Mouse (Mus musculus): ENCODE results near the gene Zfp830. TPM values are rescaled to one million over a fixed set of nuclear protein-coding genes. Genes with fewer than 3 reads are reported as not detected.

The Zfp830 gene
- total RNA-seq, 2 experiments from 2014 or later = 15.3 to 18.0 TPM

Other genes starting within 250 kb of the Zfp830 start
- under 1 TPM; 0.21 to 0.26 TPM for gene Cct6b, start within 50 bp of the Zfp830 start, total RNA-seq (2021)
- gene Lig3, start 16.8 kb downstream of the Zfp830 start, total RNA-seq (2021) = 10 to 100 TPM; 21.0 to 21.1 TPM
- 10 to 100 TPM; 11.1 to 11.2 TPM for gene Rffl, start 106.9 kb downstream of the Zfp830 start, total RNA-seq (2021)
- 10 to 100 TPM; 17.5 to 21.0 TPM for gene Rad51d, start 126.3 kb downstream of the Zfp830 start, total RNA-seq (2021)
- not detected for gene Fndc8, start 127.8 kb downstream of the Zfp830 start, total RNA-seq (2021)
- 10 to 100 TPM; 37.2 to 41.6 TPM for gene Nle1, start 144.1 kb downstream of the Zfp830 start, total RNA-seq (2021)
- 1 to 10 TPM in 1 of 2 experiments, under 1 TPM in 1; 1.00 to 1.5 TPM for gene Unc45b, start 146.2 kb downstream of the Zfp830 start, total RNA-seq (2021)
- 1 to 10 TPM; 2.4 to 4.2 TPM for gene Slfn5, start 187.0 kb downstream of the Zfp830 start, total RNA-seq (2021)
- gene Slfn9, start 227.5 kb downstream of the Zfp830 start, total RNA-seq (2021) = under 1 TPM; 0.21 to 0.28 TPM